Mouse (Mus musculus): ENCODE data around the gene Abca2. TPM values are rescaled to one million over a fixed set of nuclear protein-coding genes. Genes with fewer than 3 reads are reported as not detected.

Gene Abca2
- polyA plus RNA-seq, 1 experiment from 2014 or later = 3.8 TPM

DNA sequence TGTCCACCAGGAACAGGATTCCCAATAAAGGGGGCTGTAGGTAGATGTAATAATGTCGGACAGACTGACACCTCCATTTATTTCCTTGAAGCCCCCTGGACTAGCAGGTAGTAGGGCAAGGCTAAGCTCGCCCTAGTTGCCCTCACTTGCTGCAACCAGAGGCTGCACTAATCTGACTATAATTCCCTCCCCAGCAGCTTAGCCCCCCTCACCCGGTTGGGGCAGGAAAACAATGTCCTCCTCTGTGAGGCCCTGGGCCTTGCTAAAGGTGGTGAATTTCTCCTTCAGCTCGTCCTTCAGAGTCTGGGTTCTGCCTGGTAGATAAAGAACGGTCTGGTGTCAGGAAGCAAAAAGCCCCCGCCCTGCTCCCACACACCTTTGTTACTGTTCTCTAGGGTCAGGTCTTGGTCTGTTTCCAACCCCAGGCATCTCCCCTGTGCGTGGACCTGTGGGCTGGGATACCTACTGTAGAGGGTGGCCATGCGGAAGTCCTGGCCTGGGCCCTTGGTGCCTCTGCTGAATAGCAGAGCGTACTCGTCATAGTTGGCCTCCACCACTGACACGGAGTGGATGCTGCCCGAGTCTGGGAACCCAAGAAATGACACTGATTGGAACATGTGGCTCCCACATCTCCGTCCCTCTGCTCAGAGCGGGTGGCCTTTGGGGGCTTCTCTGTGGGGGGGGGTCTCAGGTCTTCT lies 39.3 kb downstream of the Abca2 start:
- 82% methylated on average over 14 of the region's 14 CpGs for WGBS
- no peak overlapping the region for H3K4me3 ChIP-seq
- no peak overlapping the region for H3K4me2 ChIP-seq (replicated peaks)
- H3K36me3 ChIP-seq = no peaks in the 10 kb centered on the region
- H3K4me1 ChIP-seq = peaks cover 15% of the 10 kb centered on the region; the same call in 1 of the 2 replicates
- no peaks in the 10 kb centered on the region for H3K9me3 ChIP-seq
- no peak overlapping the region for H3K27ac ChIP-seq
- H3K27me3 ChIP-seq = no peaks in the 10 kb centered on the region
- ATAC-seq (ENCODE audit: low FRiP score, low read depth) = no peak
- no peak overlapping the region; the same call in 1 of the 2 replicates for H3K9ac ChIP-seq

DNA sequence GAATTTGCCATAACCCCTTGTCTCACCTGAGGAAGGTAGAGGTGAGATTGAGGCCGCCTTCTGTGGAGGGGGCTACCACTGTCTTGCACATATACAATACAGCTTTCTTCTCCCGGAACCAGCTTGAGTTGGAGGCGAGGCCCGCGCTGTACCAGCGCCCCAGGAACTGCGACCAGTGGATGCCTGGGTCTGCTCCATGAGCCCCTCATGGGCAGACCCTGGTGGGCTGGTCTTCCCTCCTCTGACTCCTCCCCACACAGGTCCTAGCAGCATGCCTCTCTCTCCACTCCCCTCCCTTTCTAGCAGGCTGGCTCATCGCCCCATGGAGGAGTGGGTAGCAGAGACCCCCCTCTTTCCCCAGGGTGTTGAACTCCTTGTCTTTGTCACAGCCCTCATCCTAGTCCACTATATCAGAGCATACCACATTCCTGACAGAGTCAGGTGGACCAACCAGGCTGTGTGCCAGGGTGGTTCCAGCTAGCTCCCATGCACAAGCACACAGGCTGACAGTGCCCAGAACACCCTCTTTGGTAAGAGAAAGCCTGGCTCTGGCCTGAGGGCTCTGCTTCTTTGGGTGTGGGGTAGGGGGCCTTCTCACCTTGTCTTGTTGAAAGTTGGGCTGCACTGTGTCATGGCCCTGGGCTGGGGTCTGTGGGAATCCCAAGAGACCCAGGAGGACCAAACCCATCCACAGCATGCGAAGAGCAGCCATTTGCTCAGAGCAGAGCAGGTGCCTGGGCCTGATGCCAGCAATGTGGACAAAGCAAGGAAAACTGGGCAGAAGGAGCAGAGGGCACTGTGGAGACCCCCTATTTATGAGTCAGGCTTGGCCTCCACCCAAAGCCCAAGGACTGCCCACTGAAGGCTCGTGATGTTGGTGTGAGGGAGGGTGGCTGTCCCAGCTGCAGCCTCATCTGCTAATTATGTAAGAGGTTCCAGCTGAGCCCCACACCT lies 40.7 kb downstream of the Abca2 start:
- Histone ChIP-seq H3K4me2 (replicated peaks) (no peak overlapping the region), H3K36me3 (no peaks in the 10 kb centered on the region), H3K4me3 (no peak overlapping the region), H3K9ac (no peak overlapping the region), H3K4me1 (peaks cover 15% of the 10 kb centered on the region; the same call in 1 of the 2 replicates), H3K27ac (no peak overlapping the region), H3K9me3 (no peaks in the 10 kb centered on the region), H3K27me3 (no peaks in the 10 kb centered on the region)
- WGBS = 72% methylated on average over 10 of the region's 10 CpGs
- no peak for ATAC-seq (ENCODE audit: low FRiP score, low read depth)

DNA sequence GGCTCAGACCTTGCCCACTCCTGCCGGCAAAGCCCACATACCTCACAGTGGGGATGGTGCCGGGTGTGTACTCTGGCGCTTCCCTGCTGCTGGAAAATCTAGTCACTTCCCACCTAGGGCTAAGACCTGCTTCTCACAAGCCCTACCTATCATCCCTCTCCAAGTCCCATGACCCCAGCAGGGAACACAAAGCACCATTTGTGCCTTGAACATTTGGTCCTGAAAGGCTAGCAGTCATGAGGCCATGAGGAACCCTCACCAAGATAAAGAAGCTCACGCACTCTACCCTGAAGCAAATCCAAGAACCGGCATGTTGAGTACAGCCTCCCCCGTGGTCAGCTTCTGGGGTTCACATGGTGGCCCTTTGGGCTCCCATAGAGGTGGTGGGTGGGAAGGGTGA lies 41.5 kb downstream of the Abca2 start, which contains the start of gene Ptgds:
Gene Ptgds (minus strand): TSS at position 78 of the 400 bp plus-strand sequence.
- Histone ChIP-seq H3K4me3 (no peak within 1 kb of the TSS), H3K4me2 (replicated peaks) (no peak within 1 kb of the TSS), H3K4me1 (peaks cover 15% of the 10 kb centered on the region; the same call in 1 of the 2 replicates), H3K27me3 (no peaks in the 10 kb centered on the region), H3K27ac (no peak within 1 kb of the TSS), H3K36me3 (no peaks in the 10 kb centered on the region), H3K9me3 (no peaks in the 10 kb centered on the region), H3K9ac (no peak within 1 kb of the TSS)
- WGBS = 48% methylated on average over 6 of the region's 6 CpGs
- no peak for ATAC-seq (ENCODE audit: low FRiP score, low read depth)

DNA sequence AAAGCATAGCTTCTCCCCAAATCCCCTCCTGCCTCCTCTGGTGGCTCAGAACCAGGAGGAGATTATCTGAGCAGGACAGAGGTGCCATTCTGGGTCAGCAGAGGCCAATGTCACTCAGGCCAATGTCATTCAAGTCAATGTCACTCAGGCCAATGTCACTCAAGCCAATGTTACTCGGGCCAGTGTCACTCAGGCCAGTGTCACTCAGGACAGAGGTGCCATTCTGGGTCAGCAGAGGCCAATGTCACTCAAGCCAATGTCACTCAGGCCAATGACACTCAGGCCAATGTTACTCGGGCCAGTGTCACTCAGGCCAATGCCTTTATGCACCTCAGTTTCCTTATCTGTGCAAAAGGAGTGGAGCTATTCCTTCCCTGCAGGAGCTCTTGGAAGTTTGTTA lies 44.0 kb downstream of the Abca2 start:
- no peak for ATAC-seq (ENCODE audit: low FRiP score, low read depth)
- WGBS = 77% methylated on average over 2 of the region's 2 CpGs
- H3K36me3 ChIP-seq = no peaks in the 10 kb centered on the region
- H3K4me2 ChIP-seq (replicated peaks) = no peak overlapping the region
- H3K27me3 ChIP-seq = no peaks in the 10 kb centered on the region
- peaks cover 7% of the 10 kb centered on the region; the same call in 1 of the 2 replicates for H3K4me1 ChIP-seq
- H3K9ac ChIP-seq = no peak overlapping the region
- no peak overlapping the region for H3K4me3 ChIP-seq
- H3K9me3 ChIP-seq = no peaks in the 10 kb centered on the region
- no peak overlapping the region for H3K27ac ChIP-seq

DNA sequence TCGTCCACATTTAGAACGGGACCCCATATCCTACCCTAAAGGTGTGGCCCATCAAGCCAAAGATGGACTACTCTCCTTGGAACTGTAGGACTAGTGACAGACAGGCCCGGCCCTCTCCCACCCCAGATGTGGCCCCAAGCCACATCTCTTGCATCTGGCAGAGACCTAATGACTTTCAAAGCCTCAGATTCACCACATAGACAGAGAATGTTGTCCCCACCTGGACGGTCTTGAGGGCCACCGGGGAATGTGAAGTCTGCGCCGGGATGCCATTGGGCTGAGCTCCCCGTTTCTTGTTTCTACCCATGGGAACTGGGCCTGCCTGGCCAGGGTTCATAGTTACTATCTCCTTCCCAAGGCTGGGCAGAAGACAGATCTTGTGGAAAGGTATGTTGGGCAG lies 49.0 kb downstream of the Abca2 start:
- no peak for ATAC-seq (ENCODE audit: low FRiP score, low read depth)
- no peak overlapping the region for H3K4me3 ChIP-seq
- H3K27me3 ChIP-seq = 0 out of 2 replicates have a peak, but pooled peaks cover under 1% of the 10 kb centered on the region
- no peaks in the 10 kb centered on the region for H3K9me3 ChIP-seq
- H3K9ac ChIP-seq = no peak overlapping the region
- H3K4me1 ChIP-seq = no peaks in the 10 kb centered on the region
- H3K4me2 ChIP-seq (replicated peaks) = no peak overlapping the region
- no peak overlapping the region for H3K27ac ChIP-seq
- no peaks in the 10 kb centered on the region for H3K36me3 ChIP-seq
- WGBS = 84% methylated on average over 8 of the region's 8 CpGs

DNA sequence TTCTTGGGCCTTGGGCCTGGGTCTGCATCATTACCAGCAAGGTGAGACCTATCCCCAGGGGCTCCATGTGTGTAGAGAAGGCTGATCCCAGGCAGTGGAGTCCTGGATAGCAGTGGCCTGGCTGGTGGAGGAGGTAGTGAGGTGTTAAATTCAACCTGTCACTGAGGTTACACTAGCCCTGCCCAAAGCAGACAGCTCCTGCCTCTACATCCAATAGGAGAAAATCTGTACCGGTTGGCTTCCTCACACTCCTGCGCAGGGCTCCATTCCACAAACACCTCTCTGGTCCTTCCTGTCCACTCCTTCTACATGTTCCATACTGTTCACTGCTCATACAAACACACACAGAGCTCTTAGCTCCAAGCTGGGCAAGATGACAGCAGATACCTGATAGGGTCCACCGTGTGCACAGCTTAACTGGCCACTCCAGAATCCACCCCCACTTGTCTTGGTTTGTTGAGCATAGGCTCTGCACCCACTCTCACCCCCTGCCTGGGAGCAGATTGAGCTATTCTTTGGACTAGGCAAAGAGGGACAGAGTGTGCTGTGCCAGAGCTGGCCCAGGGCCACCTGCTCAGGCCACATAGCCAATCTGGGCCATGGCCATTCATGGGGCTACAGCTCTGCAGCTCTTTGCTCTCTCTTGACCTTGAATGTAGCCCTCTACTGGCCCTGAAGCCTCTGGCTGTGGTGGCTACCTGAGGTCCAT lies 49.6 kb downstream of the Abca2 start:
- no peak overlapping the region for H3K27ac ChIP-seq
- no peak overlapping the region for H3K4me3 ChIP-seq
- 0 out of 2 replicates have a peak, but pooled peaks cover 2% of the 10 kb centered on the region for H3K27me3 ChIP-seq
- WGBS = 77% methylated on average over 3 of the region's 3 CpGs
- no peaks in the 10 kb centered on the region for H3K36me3 ChIP-seq
- no peak overlapping the region for H3K4me2 ChIP-seq (replicated peaks)
- H3K9ac ChIP-seq = no peak overlapping the region
- H3K4me1 ChIP-seq = no peaks in the 10 kb centered on the region
- no peak for ATAC-seq (ENCODE audit: low FRiP score, low read depth)
- no peaks in the 10 kb centered on the region for H3K9me3 ChIP-seq

DNA sequence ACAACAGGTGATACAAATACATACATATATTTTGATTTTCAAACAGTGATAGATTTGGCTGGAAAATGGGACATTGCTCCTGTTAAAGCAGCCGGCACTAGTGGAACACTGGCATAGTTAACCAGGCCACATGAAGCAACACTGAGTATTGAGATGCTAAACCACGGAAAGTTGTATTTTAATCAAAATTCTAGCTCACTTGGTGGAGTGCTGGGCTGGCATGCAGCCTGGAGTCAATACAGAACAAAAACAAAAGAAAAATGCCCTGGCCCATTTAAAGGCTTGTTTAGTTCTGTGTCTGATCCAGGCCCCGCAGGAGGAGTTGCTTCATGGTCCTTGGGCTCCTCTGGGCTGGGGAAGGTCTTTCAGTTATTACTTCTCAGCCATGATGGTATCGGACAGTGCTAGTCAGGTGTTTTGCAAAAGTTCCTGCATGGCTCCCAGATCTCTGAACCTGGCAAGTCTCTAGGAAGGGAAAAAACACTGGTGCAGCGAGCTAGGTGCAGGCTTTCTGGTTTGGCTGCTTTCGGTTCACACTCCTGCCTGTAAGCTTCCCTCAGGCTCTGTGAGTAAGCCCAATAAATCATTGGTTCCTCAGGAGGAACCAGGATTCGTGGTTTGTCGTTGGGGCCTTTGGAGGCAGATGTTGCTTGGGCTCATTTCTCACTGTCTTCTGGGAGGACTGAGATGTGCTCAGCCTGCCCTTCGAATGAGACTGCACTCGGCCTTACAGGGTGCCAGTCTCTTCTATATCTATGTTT lies 51.2 kb downstream of the Abca2 start:
- 62% methylated on average over 10 of the region's 10 CpGs for WGBS
- no peak for ATAC-seq (ENCODE audit: low FRiP score, low read depth)
- Histone ChIP-seq H3K4me2 (replicated peaks) (no peak overlapping the region), H3K4me1 (no peaks in the 10 kb centered on the region), H3K36me3 (no peaks in the 10 kb centered on the region), H3K4me3 (no peak overlapping the region), H3K9me3 (no peaks in the 10 kb centered on the region), H3K27ac (no peak overlapping the region), H3K9ac (no peak overlapping the region), H3K27me3 (0 out of 2 replicates have a peak, but pooled peaks cover 2% of the 10 kb centered on the region)

DNA sequence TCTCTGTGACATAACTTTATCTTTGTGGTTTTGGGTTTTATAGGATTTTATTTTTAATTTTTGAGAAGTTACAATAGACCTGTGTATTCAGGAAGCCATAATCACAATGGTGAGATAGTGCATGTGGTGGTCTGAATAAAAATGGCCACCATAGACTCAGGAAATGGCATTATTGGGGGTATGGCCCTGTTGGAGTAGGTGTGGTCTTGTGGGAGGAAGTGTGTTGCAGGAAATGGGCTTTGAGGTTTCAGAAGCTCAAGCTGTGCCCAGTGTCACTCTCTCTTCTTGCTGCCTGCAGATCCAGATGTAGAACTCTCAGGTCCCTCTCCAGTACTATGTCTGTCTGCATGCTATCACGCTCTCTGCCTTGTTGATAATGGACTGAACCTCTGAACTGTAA lies 52.0 kb downstream of the Abca2 start:
- no peaks in the 10 kb centered on the region for H3K4me1 ChIP-seq
- H3K27me3 ChIP-seq = 0 out of 2 replicates have a peak, but pooled peaks cover 2% of the 10 kb centered on the region
- H3K27ac ChIP-seq = no peak overlapping the region
- H3K9ac ChIP-seq = no peak overlapping the region
- no peaks in the 10 kb centered on the region for H3K36me3 ChIP-seq
- no peak overlapping the region for H3K4me3 ChIP-seq
- H3K4me2 ChIP-seq (replicated peaks) = no peak overlapping the region
- ATAC-seq (ENCODE audit: low FRiP score, low read depth) = no peak
- no peaks in the 10 kb centered on the region for H3K9me3 ChIP-seq
- 82% methylated on average over 1 of the region's 1 CpGs for WGBS

DNA sequence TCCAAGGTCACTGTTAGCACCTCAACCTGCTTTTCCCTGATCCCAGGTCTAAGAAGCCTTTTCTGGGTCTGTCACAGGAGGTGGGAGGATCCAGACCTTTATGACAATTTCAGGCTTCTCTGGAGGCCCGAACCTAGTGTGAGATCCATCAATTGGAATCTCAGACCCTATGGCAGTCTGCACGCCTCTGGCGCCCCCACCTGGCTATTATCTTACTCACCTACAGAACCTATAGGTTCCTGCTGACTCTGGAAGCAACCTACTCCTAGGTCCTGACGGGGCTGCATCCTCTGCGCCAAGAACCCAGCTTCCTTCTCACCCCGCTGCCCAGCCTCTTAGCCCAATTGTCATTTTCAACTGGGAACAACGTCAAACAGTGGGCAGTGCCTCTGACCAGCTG lies 54.5 kb downstream of the Abca2 start:
- H3K4me3 ChIP-seq = no peak overlapping the region
- no peak overlapping the region for H3K4me2 ChIP-seq (replicated peaks)
- H3K9me3 ChIP-seq = no peaks in the 10 kb centered on the region
- H3K27ac ChIP-seq = no peak overlapping the region
- H3K9ac ChIP-seq = no peak overlapping the region
- ATAC-seq (ENCODE audit: low FRiP score, low read depth) = no peak
- H3K4me1 ChIP-seq = no peaks in the 10 kb centered on the region
- H3K36me3 ChIP-seq = no peaks in the 10 kb centered on the region
- peaks cover 3% of the 10 kb centered on the region; the same call in 1 of the 2 replicates for H3K27me3 ChIP-seq
- WGBS = 32% methylated on average over 7 of the region's 7 CpGs

DNA sequence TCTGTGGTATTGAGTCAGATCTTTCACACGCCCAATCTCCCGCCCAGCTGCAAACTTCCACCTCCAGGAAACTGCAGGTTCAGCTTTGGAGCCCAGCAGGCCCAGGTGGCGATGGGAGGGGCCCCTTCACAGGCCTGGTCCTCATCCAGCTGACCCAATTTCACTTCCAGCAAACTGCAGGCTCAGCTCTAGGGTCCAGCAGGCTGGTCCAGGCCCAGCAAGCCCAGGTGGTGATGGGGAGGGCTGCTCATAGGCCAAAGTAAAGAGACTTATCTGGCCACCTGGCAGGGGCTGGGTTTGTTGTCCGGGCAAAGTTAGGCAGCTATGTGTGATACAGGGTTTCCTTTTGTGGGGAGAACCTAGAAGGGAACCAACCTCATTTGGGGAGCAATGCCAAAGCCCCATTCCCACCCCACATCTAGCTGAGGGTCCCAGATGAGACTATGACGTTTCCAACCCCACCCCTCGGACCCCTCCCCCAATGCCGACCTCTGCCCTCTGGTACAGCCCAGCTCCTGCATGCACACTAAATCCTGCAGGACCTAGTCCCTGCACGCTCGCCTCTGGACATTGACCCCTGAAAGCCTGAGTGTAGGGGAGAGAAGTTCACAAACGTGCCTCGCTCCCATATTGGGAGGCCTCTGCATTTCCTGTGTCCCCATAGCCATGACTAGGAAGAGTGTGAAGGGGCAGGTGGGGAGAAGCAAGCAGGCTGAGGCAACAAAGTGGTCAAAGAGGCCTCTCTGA lies 56.6 kb downstream of the Abca2 start:
- Histone ChIP-seq H3K4me2 (replicated peaks) (no peak overlapping the region), H3K27ac (no peak overlapping the region), H3K9me3 (no peaks in the 10 kb centered on the region), H3K27me3 (peaks cover 6% of the 10 kb centered on the region; the same call in 1 of the 2 replicates), H3K36me3 (no peaks in the 10 kb centered on the region), H3K4me3 (no peak overlapping the region), H3K9ac (no peak overlapping the region), H3K4me1 (no peaks in the 10 kb centered on the region)
- 61% methylated on average over 11 of the region's 11 CpGs for WGBS
- ATAC-seq (ENCODE audit: low FRiP score, low read depth) = no peak

Measured in limb, embryonic 13.5 days (tissue).